19 mouse cellular contexts compared by ENCODE assay signal in genomic region chr16:13504476-13504875, GRCm38 (mm10).
"Had no signal": no experiment of that assay in that cellular context is flagged by ENCODE, and none has a peak within 500 bp of the region (broad histone marks: within the 10 kb centered on the region; RNA-seq: fewer than 3 reads in every experiment).

No protein-coding gene starts in this region.

- H3K9me3 ChIP-seq: liver, embryonic 15.5 days; lung, embryonic 15.5 days; megakaryocyte, embryonic 14.5 days; midbrain, embryonic 12.5 days; neural tube, embryonic 13.5 days; neural tube, embryonic 15.5 days; stomach, embryonic 15.5 days had no signal

- H3K4me2 ChIP-seq: liver, embryonic 15.5 days; lung, embryonic 15.5 days; midbrain, embryonic 12.5 days; neural tube, embryonic 13.5 days; neural tube, embryonic 15.5 days; stomach, embryonic 15.5 days had no signal

- H3K36me3 ChIP-seq: liver, embryonic 15.5 days; lung, embryonic 15.5 days; midbrain, embryonic 12.5 days; neural tube, embryonic 13.5 days; neural tube, embryonic 15.5 days; stomach, embryonic 15.5 days had no signal

- H3K4me1 ChIP-seq: liver, embryonic 15.5 days; lung, embryonic 15.5 days; midbrain, embryonic 12.5 days; neural tube, embryonic 13.5 days; neural tube, embryonic 15.5 days; stomach, embryonic 15.5 days had no signal

- ATAC-seq: liver, postnatal 0 days; lung, postnatal 0 days; midbrain, embryonic 16.5 days had no signal

- H3K27ac ChIP-seq: liver, embryonic 15.5 days; lung, embryonic 15.5 days; macrophage; midbrain, embryonic 12.5 days; neural tube, embryonic 13.5 days; neural tube, embryonic 15.5 days; stomach, embryonic 15.5 days; stomach, postnatal 0 days had no signal

- H3K4me3 ChIP-seq: liver, embryonic 15.5 days; lung, embryonic 15.5 days; megakaryocyte, embryonic 14.5 days; midbrain, embryonic 12.5 days; myocyte; neural tube, embryonic 13.5 days; neural tube, embryonic 15.5 days; stomach, embryonic 15.5 days had no signal

- H3K27me3 ChIP-seq: liver, embryonic 15.5 days; lung, embryonic 15.5 days; midbrain, embryonic 12.5 days; neural tube, embryonic 13.5 days; neural tube, embryonic 15.5 days; stomach, embryonic 15.5 days had no signal

- DNase-seq: liver, postnatal 0 days; lung, adult 2 months; midbrain, embryonic 14.5 days; right cerebral cortex, postnatal 14 days; thymus, adult 2 months; thymus, postnatal 14 days; thymus, postnatal 4 days had no signal

- H3K9ac ChIP-seq: liver, embryonic 15.5 days; liver, postnatal 0 days; lung, embryonic 15.5 days; midbrain, embryonic 12.5 days; neural tube, embryonic 13.5 days; neural tube, embryonic 15.5 days; stomach, embryonic 15.5 days had no signal
